Mouse (Mus musculus) liver, embryonic 12.5 days (tissue): ENCODE measurements at regions not wholly inside any gene's neighbourhood (a gene's known extent, or its start where the extent isn't known, plus 50 kb on each side); places are given as distances from the start of the nearest gene placed in this dataset.

ENCODE experiments used
- ATAC-seq: fragments of 200-750 bp; cut with Nextera tagmentation; 2 replicates; pipeline ENCODE4 v1.8.0; 2017; ENCODE audit warnings: moderate number of reproducible peaks, mild to moderate bottlenecking, moderate library complexity
- H3K27ac ChIP-seq: fragments of 300-500 bp; sonication (generic); 2 replicates; pipeline ENCODE4 v1.5.1; 2016; ENCODE audit warnings: mild to moderate bottlenecking
- H3K27me3 ChIP-seq: fragments of 300-500 bp; sonication (generic); replicated peaks from 2 replicates; pipeline ENCODE4 v1.6.1; 2016; ENCODE audit warnings: mild to moderate bottlenecking, moderate library complexity
- H3K36me3 ChIP-seq: fragments of 300-500 bp; sonication (generic); 2 replicates; pipeline ENCODE4 v1.6.1; 2016; ENCODE audit warnings: mild to moderate bottlenecking, moderate library complexity
- H3K4me1 ChIP-seq: fragments of 300-500 bp; sonication (generic); 2 replicates; pipeline ENCODE4 v1.6.1; 2016
- H3K4me2 ChIP-seq: fragments of 300-500 bp; sonication (generic); 2 replicates; pipeline ENCODE4 v1.6.1; 2016; ENCODE audit warnings: mild to moderate bottlenecking, moderate library complexity
- H3K4me3 ChIP-seq: fragments of 300-500 bp; sonication (generic); 2 replicates; pipeline ENCODE4 v1.5.1; 2016; ENCODE audit warnings: mild to moderate bottlenecking, moderate library complexity
- H3K9ac ChIP-seq: fragments of 300-500 bp; sonication (generic); 2 replicates; pipeline ENCODE4 v1.6.1; 2016; ENCODE audit warnings: mild to moderate bottlenecking, moderate library complexity
- H3K9me3 ChIP-seq: fragments of 300-500 bp; sonication (generic); replicated peaks from 2 replicates; pipeline ENCODE4 v1.6.1; 2016; ENCODE audit warnings: mild to moderate bottlenecking, moderate library complexity
- WGBS: fragments of 180-500 bp; shearing (Covaris S2); methylation state at CpG from one replicate; pipeline ENCODE4 v1.1.7; 2016; ENCODE audit not compliant: insufficient replicate concordance; 5-methylcytosine and 5-hydroxymethylcytosine counted together

- no peak overlapping the region for H3K4me2 ChIP-seq
- no peaks in the 10 kb centered on the region for H3K9me3 ChIP-seq
- H3K27ac ChIP-seq: no peak overlapping the region
- H3K4me3 ChIP-seq: no peak overlapping the region
- ATAC-seq: no peak
- H3K27me3 ChIP-seq: no peaks in the 10 kb centered on the region
- H3K9ac ChIP-seq: no peak overlapping the region
- no peaks in the 10 kb centered on the region for H3K36me3 ChIP-seq
- peaks cover 19% of the 10 kb centered on the region for H3K4me1 ChIP-seq
- WGBS: 53% methylated on average over 4 of the region's 4 CpGs
Observed at GRCm38 (mm10) chr1:14487708-14488127, 1605.4 kb downstream of the 4930444P10Rik start.

- H3K27me3 ChIP-seq: no peaks in the 10 kb centered on the region
- 29% methylated on average over 2 of the region's 2 CpGs for WGBS
- peaks cover 19% of the 10 kb centered on the region for H3K4me1 ChIP-seq
- H3K4me2 ChIP-seq: no peak overlapping the region
- no peak overlapping the region for H3K27ac ChIP-seq
- H3K9me3 ChIP-seq: no peaks in the 10 kb centered on the region
- H3K4me3 ChIP-seq: no peak overlapping the region
- ATAC-seq: no peak
- no peak overlapping the region for H3K9ac ChIP-seq
- H3K36me3 ChIP-seq: no peaks in the 10 kb centered on the region
Observed at GRCm38 (mm10) chr1:14485746-14486145, 1607.4 kb downstream of the 4930444P10Rik start.

GRCm38 (mm10) chr1:14484121-14484916, 1608.8 kb downstream of the 4930444P10Rik start:
- Histone ChIP-seq H3K4me2 (no peak overlapping the region), H3K36me3 (no peaks in the 10 kb centered on the region), H3K27ac (peak overlapping the region; percentile 72), H3K4me3 (no peak overlapping the region), H3K4me1 (peaks cover 19% of the 10 kb centered on the region), H3K9me3 (no peaks in the 10 kb centered on the region), H3K27me3 (no peaks in the 10 kb centered on the region), H3K9ac (no peak overlapping the region)
- peak; percentile 98 for ATAC-seq
- WGBS: 42% methylated on average over 6 of the region's 6 CpGs

GRCm38 (mm10) chr1:14472294-14472693, 1620.8 kb downstream of the 4930444P10Rik start:
- no peaks in the 10 kb centered on the region for H3K9me3 ChIP-seq
- 44% methylated on average over 3 of the region's 3 CpGs for WGBS
- H3K9ac ChIP-seq: no peak overlapping the region
- H3K36me3 ChIP-seq: no peaks in the 10 kb centered on the region
- no peaks in the 10 kb centered on the region for H3K4me1 ChIP-seq
- no peaks in the 10 kb centered on the region for H3K27me3 ChIP-seq
- H3K27ac ChIP-seq: no peak overlapping the region
- ATAC-seq: no peak
- no peak overlapping the region for H3K4me3 ChIP-seq
- H3K4me2 ChIP-seq: no peak overlapping the region

- ATAC-seq: no peak
- Histone ChIP-seq H3K27ac (no peak overlapping the region), H3K27me3 (no peaks in the 10 kb centered on the region), H3K9me3 (no peaks in the 10 kb centered on the region), H3K36me3 (no peaks in the 10 kb centered on the region), H3K4me2 (no peak overlapping the region), H3K9ac (no peak overlapping the region), H3K4me3 (no peak overlapping the region), H3K4me1 (no peaks in the 10 kb centered on the region)
- 52% methylated on average over 2 of the region's 2 CpGs for WGBS
Observed at GRCm38 (mm10) chr1:14471551-14471950, 1621.6 kb downstream of the 4930444P10Rik start.

- no peak for ATAC-seq
- no peaks in the 10 kb centered on the region for H3K4me1 ChIP-seq
- H3K4me3 ChIP-seq: no peak overlapping the region
- H3K27me3 ChIP-seq: no peaks in the 10 kb centered on the region
- 13% methylated on average over 5 of the region's 5 CpGs for WGBS
- H3K36me3 ChIP-seq: no peaks in the 10 kb centered on the region
- H3K4me2 ChIP-seq: no peak overlapping the region
- no peak overlapping the region for H3K9ac ChIP-seq
- H3K9me3 ChIP-seq: no peaks in the 10 kb centered on the region
- no peak overlapping the region for H3K27ac ChIP-seq
Observed at GRCm38 (mm10) chr1:14464788-14465482, 1628.2 kb downstream of the 4930444P10Rik start.

GRCm38 (mm10) chr1:14462496-14462895, 1630.6 kb downstream of the 4930444P10Rik start:
- no peak overlapping the region for H3K9ac ChIP-seq
- no peak overlapping the region for H3K4me2 ChIP-seq
- no peak for ATAC-seq
- no peaks in the 10 kb centered on the region for H3K4me1 ChIP-seq
- H3K27me3 ChIP-seq: no peaks in the 10 kb centered on the region
- no peak overlapping the region for H3K27ac ChIP-seq
- 27% methylated on average over 3 of the region's 3 CpGs for WGBS
- no peaks in the 10 kb centered on the region for H3K36me3 ChIP-seq
- H3K4me3 ChIP-seq: no peak overlapping the region
- no peaks in the 10 kb centered on the region for H3K9me3 ChIP-seq

- WGBS: 56% methylated on average over 4 of the region's 4 CpGs
- H3K36me3 ChIP-seq: no peaks in the 10 kb centered on the region
- no peaks in the 10 kb centered on the region for H3K4me1 ChIP-seq
- no peak for ATAC-seq
- H3K27me3 ChIP-seq: no peaks in the 10 kb centered on the region
- no peak overlapping the region for H3K4me3 ChIP-seq
- H3K9me3 ChIP-seq: no peaks in the 10 kb centered on the region
- no peak overlapping the region for H3K4me2 ChIP-seq
- no peak overlapping the region for H3K9ac ChIP-seq
- H3K27ac ChIP-seq: no peak overlapping the region
Observed at GRCm38 (mm10) chr1:14460811-14461210, 1632.3 kb downstream of the 4930444P10Rik start.

GRCm38 (mm10) chr1:14429326-14429725, 1663.8 kb downstream of the 4930444P10Rik start:
- no peaks in the 10 kb centered on the region for H3K27me3 ChIP-seq
- ATAC-seq: no peak
- no peak overlapping the region for H3K9ac ChIP-seq
- no peak overlapping the region for H3K27ac ChIP-seq
- WGBS: 72% methylated on average over 2 of the region's 2 CpGs
- H3K4me1 ChIP-seq: no peaks in the 10 kb centered on the region
- H3K4me3 ChIP-seq: no peak overlapping the region
- no peak overlapping the region for H3K4me2 ChIP-seq
- H3K36me3 ChIP-seq: no peaks in the 10 kb centered on the region
- H3K9me3 ChIP-seq: no peaks in the 10 kb centered on the region

GRCm38 (mm10) chr1:14421030-14421429, 1672.1 kb downstream of the 4930444P10Rik start:
- no peak for ATAC-seq
- no peak overlapping the region for H3K27ac ChIP-seq
- no peak overlapping the region for H3K4me2 ChIP-seq
- H3K9ac ChIP-seq: no peak overlapping the region
- no peaks in the 10 kb centered on the region for H3K9me3 ChIP-seq
- H3K27me3 ChIP-seq: no peaks in the 10 kb centered on the region
- H3K4me3 ChIP-seq: no peak overlapping the region
- no peaks in the 10 kb centered on the region for H3K4me1 ChIP-seq
- WGBS: 60% methylated on average over 1 of the region's 1 CpGs
- H3K36me3 ChIP-seq: no peaks in the 10 kb centered on the region

GRCm38 (mm10) chr1:14413826-14414445, 1679.2 kb downstream of the 4930444P10Rik start:
- 61% methylated on average over 4 of the region's 4 CpGs for WGBS
- ATAC-seq: no peak

More at GRCm38 (mm10) chr1:14413826-14414445, 1679.2 kb downstream of the 4930444P10Rik start:
- no peak overlapping the region for H3K4me3 ChIP-seq
- no peak overlapping the region for H3K27ac ChIP-seq
- no peak overlapping the region for H3K4me2 ChIP-seq
- no peaks in the 10 kb centered on the region for H3K36me3 ChIP-seq
- H3K9me3 ChIP-seq: no peaks in the 10 kb centered on the region
- no peaks in the 10 kb centered on the region for H3K4me1 ChIP-seq
- H3K9ac ChIP-seq: no peak overlapping the region
- H3K27me3 ChIP-seq: no peaks in the 10 kb centered on the region
